Mouse (Mus musculus) testis, postnatal 14 days (tissue): ENCODE measurements around the gene Pex3.
"Not testable (repeated sequence)": the region's sequence is repeated elsewhere in the genome, so short reads cannot be mapped to it uniquely, and the experiment has no call there.

Source experiments
- DNase-seq: peaks from one replicate; pipeline ENCODE4 v3.0.0; 2021; ENCODE audit warnings: low spot score

Pex3 gene

DNA sequence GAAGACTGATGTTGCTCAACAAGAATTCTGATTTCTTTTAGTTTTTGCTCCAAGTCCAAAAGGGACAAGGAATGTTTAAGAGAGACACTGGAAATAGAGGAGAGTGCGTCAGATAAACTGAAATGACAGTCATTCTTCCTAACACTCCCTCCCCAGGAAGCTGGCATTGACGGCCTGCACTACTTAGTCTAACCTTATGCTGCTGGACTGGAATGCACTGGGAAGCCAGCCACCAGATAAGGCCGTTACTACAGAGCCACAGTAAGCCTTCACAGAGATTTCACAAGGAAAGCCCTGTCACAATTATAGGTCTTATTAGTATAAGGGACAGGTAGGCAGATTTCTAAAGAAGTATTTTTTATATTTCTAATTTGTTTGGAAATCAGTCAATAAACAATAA is 18.2 kb downstream of the Pex3 start:
- no peak for DNase-seq

DNA sequence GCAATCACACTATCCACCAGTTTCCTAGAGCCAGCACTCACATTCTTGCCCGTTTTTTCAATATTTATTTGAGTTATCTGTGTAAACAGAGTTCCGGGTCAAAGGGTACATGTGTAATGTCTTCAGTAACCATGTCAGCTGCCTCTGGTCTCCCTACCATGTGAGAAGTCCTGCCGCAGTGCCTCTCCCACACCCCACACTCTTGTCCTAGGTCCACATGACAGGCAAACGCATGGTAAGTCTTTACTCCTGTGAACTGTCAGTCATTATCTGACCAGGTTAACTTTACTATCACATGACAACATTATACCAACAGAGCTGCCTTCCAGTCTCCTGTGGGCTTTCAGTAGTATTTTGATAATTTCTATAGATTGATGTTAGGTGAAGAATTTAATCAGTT is 24.8 kb downstream of the Pex3 start:
- DNase-seq = no peak

DNA sequence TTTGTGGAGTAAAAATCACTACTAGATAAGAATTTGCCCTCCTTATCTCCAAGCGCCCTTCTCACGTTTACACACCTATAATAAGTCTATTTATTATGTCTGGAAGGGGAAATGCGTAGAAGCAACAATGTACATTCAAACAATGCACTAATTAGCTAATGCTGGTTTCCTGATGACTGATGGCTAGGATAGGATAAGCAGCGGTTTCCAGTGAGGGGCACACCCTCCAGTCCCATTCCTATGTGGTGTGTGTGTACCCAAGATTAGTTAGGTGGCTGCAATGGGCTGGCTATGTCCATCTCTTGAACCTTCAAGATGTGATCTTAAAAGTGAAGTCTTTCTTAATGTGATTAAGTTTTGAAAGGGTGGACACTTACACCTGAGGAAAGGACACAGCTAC is 31.1 kb downstream of the Pex3 start:
- no peak for DNase-seq

DNA sequence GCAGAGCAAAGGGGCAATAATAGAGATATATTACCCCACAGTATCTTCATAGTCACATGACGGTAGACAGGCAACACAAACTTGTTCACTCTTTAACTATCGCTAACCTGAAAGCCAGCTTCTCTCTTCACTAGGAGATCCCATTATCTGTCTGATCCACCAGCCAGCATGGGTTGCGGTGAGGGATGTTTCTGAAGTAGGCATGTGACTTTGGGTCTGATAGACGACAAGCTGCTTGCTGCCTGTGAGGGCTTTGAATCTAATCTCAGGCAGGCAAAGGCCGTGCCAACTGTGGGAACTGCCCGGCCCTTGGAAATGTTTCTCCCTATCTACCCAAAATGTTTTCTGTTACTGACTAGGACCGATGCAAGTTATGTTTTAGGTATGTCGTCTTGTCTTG is 50.6 kb downstream of the Pex3 start:
- DNase-seq = no peak

DNA sequence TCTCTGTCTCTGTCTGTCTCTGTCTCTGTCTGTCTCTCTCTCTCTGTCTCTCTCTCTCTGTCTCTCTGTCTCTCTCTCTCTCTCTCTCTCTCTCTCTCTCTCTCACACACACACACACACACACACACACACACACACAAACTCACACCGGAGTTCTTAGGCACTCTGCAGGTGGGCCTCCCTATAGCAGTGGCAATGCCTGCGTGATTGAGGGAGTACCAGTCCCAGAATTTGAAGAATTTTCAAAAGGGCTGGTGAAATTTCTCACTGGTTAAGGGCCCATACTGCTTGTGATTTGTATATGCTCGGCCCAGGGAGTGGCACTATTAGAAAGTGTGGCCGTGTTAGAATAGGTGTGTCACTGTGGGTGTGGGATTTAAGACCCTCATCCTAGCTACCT is 51.4 kb downstream of the Pex3 start:
- DNase-seq = not testable (repeated sequence)

DNA sequence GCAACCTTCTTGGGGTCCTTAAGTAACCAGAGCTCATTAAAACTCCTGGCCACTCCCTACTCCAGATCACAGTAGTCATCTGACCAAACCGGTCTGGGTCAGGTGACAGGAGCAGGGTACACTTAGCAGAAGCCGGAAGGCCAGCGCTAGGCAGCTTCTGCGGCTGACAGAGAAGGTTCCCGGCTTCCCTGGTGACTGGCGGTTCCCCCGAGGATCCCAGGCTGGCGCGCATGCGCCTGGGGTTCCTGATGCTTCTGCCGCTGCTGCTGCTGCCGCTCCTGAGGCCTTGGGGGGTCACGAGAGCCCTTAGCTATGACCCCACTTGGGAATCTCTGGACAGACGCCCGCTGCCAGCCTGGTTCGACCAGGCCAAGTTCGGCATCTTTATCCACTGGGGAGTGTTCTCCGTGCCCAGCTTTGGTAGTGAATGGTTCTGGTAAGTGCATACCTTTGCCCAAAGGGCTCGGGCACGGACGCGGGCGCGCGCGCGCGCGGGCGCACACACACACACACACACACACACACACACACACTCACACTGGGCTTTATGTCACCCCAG is 51.9 kb downstream of the Pex3 start:
- DNase-seq = peak; percentile 84

DNA sequence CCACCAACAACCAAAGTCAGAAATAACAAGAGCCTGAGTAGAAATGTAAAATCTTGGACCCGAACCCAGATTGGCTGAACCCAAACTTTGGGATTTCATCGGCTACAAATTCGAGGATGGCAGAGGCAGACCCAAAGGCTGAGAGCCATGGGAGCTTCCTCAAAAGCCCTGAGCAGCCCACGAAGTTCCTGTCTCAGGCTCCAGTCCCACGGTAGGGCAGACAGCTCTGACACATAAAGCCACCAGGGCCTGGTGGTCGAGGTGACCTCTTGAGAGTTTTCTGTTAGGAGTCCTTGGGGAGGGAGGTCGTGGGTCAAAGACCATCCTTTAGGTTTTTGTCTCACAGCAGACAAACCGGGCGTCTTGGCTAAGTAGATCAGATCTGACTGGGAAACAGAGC is 52.5 kb downstream of the Pex3 start:
- DNase-seq = no peak

DNA sequence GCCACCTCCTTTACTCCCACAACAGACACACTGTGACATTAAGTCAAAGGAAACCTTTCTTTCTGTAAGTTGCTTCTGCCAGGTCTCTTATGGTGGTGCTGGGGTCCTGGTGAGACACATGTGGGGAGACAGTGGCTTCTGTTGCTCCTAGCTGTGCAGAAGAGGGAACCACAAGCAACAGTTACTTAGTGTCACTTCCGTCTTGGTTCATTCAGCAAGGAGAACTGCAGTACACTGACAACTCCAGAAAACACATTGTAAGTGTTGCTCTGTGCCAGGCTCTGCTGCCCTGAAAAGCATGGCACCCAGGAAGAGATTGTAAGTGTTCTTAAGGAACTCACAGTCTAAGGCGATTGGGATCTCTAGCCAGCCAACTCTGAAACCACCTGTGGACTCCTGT is 53.6 kb downstream of the Pex3 start, which contains the start of gene Fuca2:
Fuca2 (plus strand) TSS at position 210 of the 400 bp plus-strand sequence.
- DNase-seq = no peak

DNA sequence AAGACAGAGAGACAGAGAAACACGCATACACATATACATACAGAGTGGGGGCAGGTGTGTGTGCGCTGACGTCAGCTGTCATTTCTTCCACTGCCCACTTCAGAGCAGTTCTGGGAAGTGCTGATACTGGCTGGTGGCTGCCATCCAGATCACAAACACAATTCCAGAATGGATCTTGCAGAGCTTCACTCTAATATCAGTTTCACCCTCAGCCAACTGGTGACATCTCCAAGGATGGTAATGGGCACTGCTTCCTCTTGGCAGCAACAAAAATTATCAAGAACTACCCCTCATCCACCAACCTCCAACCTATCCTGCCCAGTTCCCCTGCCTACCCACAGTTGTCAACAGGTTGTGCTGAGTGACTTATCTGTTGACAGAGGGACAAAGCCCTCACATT is 56.6 kb downstream of the Pex3 start:
- no peak for DNase-seq

DNA sequence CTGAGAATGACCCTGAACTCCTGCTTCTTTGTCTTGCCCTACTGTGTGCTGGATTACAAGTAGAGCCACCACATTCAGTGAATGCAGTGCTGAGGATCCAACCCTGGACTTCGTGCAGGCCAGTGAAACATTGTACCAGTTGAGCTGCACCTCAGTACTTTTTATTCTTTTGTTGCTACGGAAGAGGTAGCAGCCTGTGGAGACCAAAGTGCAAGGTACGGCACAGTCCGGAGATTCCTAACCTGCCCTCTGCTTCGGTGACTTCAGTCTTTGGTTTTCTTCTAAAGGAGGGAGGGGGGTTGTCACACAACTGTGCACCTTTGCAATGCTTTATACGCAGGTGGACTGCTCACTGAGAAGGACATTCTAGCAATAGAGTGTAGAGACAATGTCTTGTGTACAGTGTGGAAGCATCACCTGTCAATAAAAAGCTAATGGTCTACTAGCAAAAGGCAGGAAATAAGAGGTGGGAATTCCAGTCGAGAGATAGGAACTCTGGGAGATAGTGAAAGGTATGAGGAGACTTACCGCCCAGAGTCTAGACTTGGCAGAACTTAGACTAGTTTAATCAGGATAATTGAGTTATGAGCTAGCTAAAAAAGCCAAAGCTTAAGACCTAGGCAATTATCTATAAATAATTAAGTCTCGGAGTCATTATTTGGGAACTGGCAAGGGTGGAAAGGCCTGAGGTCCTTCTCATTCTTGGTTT is 58.8 kb downstream of the Pex3 start:
- no peak for DNase-seq

DNA sequence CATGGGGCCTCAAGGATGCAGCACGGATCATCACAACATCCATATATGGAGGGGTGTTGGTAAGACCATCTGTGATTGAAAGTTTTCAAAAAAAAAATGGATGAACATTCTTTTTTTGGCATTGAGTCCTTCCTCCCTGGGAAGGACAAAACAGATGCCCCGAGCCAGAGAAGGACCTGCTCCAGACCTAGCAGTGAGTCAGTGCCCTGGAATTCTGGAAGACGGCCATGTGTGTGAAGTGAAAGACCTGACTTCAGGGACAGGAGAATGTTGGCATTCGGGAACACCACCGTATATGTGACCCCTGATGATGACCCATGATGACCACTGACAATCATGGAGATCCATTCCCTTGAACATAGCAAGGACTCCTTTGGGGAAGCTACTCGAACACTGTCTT is 63.3 kb downstream of the Pex3 start:
- no peak for DNase-seq

DNA sequence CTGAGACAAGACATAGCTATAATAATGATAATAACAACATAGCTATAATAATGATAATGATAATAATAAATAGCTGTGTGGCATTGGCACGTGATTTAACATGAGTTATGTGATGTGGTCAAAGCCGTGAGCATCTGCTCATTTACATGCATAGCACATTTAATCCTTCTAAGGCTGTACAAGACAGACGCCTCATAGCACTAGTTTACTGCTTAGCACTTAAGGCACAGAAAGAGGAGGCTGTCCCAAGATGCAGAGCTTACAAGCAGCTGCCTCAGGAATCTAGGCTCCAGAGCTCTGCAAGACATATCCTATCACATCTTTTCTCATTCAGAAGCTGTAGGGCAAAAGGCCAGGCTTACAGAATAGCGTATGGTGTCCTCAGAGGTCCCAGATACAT is 67.0 kb downstream of the Pex3 start:
- DNase-seq = no peak

DNA sequence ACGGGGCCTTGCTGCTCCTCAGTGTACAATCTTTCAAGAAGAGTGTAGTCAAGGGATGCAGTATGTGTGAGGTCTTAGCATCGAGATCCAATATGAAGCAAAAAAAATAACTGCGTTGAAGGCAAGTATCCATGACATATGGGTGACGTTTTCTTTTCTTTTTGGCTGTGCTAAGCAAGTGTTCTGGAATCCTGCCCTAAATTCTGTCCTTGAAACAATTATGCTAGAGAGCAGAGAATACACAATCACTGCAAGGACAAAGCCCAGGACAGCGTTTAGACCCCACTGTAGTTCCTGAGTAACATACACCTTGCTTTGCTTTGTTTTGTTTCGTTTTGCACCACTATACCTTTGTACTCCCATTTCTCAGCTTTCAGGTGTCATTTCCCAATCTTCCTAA is 73.6 kb downstream of the Pex3 start:
- no peak for DNase-seq

DNA sequence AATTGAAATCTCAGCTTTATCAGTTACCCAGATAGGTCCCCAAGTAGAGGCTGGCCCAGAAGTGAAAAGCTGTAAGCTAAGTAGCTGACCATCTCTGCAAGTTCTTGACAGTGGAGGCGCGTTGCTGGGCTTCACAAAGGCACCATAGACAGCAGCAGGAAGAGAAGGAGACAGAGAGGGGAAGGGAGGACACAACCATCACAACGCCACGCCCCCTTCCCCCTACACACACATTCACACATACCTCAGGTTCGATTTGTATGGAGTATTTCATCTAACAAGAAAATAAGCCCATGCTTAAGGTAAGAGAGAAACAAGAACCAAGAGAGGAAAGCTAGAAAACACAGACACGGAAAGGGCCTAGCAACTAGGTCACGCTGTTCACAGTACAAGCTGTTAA is 77.8 kb downstream of the Pex3 start:
- no peak for DNase-seq

DNA sequence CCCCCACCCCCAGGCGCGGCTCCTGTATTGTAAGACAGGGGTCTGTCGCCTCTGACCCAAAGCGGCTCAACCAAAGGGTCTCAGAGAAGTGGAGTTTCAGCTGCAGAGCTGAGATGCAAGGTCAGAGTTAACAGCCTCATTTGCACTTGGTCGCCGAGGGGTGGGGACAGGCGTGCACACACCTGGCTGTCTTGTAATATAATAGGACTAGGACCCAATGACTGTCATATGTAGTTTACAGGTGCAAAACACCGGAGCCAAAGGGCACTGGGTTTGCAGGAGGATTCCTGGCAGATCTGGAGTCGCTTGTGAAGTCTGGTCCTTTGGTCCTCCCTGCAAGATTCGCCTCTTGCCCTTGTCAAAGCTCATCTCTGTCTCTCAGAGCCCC is 78.4 kb downstream of the Pex3 start:
- no peak for DNase-seq
